Mouse (Mus musculus) 3134 (cell line): ENCODE results near the gene Ascl3.

Experiments used
- DNase-seq: peaks from one replicate; pipeline ENCODE4 v3.0.0-alpha.2; 2011; ENCODE audit warnings: low spot score; ENCODE audit not compliant: insufficient read length; ENCODE audit errors: extremely low read depth

The Ascl3 gene

GRCm38 (mm10) chr7:109712198-109712597 lies 19.3 kb downstream of the Ascl3 start:
- no peak for DNase-seq

GRCm38 (mm10) chr7:109710069-109710468 lies 21.5 kb downstream of the Ascl3 start:
- DNase-seq = no peak

- DNase-seq = peak; percentile 66
These were observed 22.6 kb downstream of the Ascl3 start for GRCm38 (mm10) chr7:109708961-109709382.

GRCm38 (mm10) chr7:109707023-109707785 lies 24.3 kb downstream of the Ascl3 start:
- DNase-seq = no peak

- no peak for DNase-seq
These were observed 27.1 kb downstream of the Ascl3 start for GRCm38 (mm10) chr7:109704461-109704860.

GRCm38 (mm10) chr7:109704016-109704377 lies 27.5 kb downstream of the Ascl3 start:
- no peak for DNase-seq

GRCm38 (mm10) chr7:109703190-109704015 lies 28.1 kb downstream of the Ascl3 start, which contains the start of the genes St5 and Akip1:
Gene St5, minus strand, starts transcription at chr7:109703605.
Gene Akip1, plus strand, starts transcription at chr7:109703690.
- peak; percentile 90 for DNase-seq

- DNase-seq = no peak
These were observed 28.8 kb downstream of the Ascl3 start for GRCm38 (mm10) chr7:109702721-109703120.

GRCm38 (mm10) chr7:109700213-109700612 lies 31.3 kb downstream of the Ascl3 start:
- no peak for DNase-seq

- DNase-seq = no peak
These were observed 36.2 kb downstream of the Ascl3 start for GRCm38 (mm10) chr7:109695339-109695726.

- no peak for DNase-seq
These were observed 36.8 kb downstream of the Ascl3 start for GRCm38 (mm10) chr7:109694576-109695338.

- DNase-seq = no peak
These were observed 40.6 kb downstream of the Ascl3 start for GRCm38 (mm10) chr7:109690961-109691360.

- no peak for DNase-seq
These were observed 41.4 kb downstream of the Ascl3 start for GRCm38 (mm10) chr7:109690101-109690500.

GRCm38 (mm10) chr7:109686585-109687128 lies 44.9 kb downstream of the Ascl3 start:
- DNase-seq = no peak

- no peak for DNase-seq
These were observed 50.6 kb downstream of the Ascl3 start for GRCm38 (mm10) chr7:109680879-109681278.

GRCm38 (mm10) chr7:109680284-109680683 lies 51.2 kb downstream of the Ascl3 start:
- no peak for DNase-seq
